ENCODE assay signal across 28 mouse cellular contexts in genomic region chr10:122980123-122980522, GRCm38 (mm10).
DNase-seq lines count a peak whose midpoint lies in the region; ATAC-seq and TF ChIP-seq lines count a peak whose summit lies in the region.
"Had no signal": no experiment of that assay in that cellular context is flagged by ENCODE, and none has a peak within 500 bp of the region (broad histone marks: within the 10 kb centered on the region; RNA-seq: fewer than 3 reads in every experiment).

No protein-coding gene starts in this region.

- ATAC-seq in embryonic facial prominence, embryonic 12.5 days (ENCODE audit: insufficient number of reproducible peaks, insufficient read depth, low FRiP score, low TSS enrichment): no peak
- ATAC-seq: forebrain, embryonic 16.5 days; intestine, postnatal 0 days had no signal

- H3K27ac ChIP-seq in embryonic facial prominence, embryonic 12.5 days: 0 out of 2 replicates have a peak overlapping the region, but pooled peaks have one; percentile 11
- no peak overlapping the region for H3K27ac ChIP-seq in embryonic facial prominence, embryonic 10.5 days (replicated peaks)
- no peak overlapping the region for H3K27ac ChIP-seq in embryonic fibroblast, embryonic 13.5 days (ENCODE audit: insufficient read depth, low read length)
- H3K27ac ChIP-seq: forebrain, embryonic 10.5 days; forebrain, embryonic 13.5 days; gastrocnemius, adult 2 months; heart, adult 2 months; heart, embryonic 10.5 days; heart, embryonic 13.5 days; hindbrain, embryonic 15.5 days had no signal

- no peaks in the 10 kb centered on the region for H3K9me3 ChIP-seq in embryonic facial prominence, embryonic 12.5 days
- H3K9me3 ChIP-seq in embryonic facial prominence, embryonic 10.5 days: peaks cover 6% of the 10 kb centered on the region
- H3K9me3 ChIP-seq: forebrain, embryonic 13.5 days; G1E; heart, embryonic 10.5 days; heart, embryonic 13.5 days; hindbrain, embryonic 15.5 days had no signal

- intact Hi-C loops in left cerebral cortex, postnatal 25 days (cut with DNase I): loop anchor here (10.0 kb wide), 1 partner anchor 265 kb away; no protein-coding TSS in a partner anchor

- no peaks in the 10 kb centered on the region for H3K27me3 ChIP-seq in embryonic facial prominence, embryonic 12.5 days
- no peaks in the 10 kb centered on the region for H3K27me3 ChIP-seq in embryonic facial prominence, embryonic 10.5 days (replicated peaks; ENCODE audit: low read depth, poor library complexity, severe bottlenecking)
- H3K27me3 ChIP-seq: CH12.LX; forebrain, embryonic 13.5 days; heart, embryonic 13.5 days; hindbrain, embryonic 15.5 days had no signal

- H3K4me3 ChIP-seq in embryonic facial prominence, embryonic 12.5 days: no peak overlapping the region
- no peak overlapping the region for H3K4me3 ChIP-seq in embryonic facial prominence, embryonic 10.5 days
- H3K4me3 ChIP-seq in embryonic fibroblast, embryonic 13.5 days (ENCODE audit: insufficient read depth, low read length): no peak overlapping the region
- H3K4me3 ChIP-seq: forebrain, embryonic 10.5 days; forebrain, embryonic 13.5 days; gastrocnemius, adult 2 months; heart, adult 2 months; heart, embryonic 10.5 days; heart, embryonic 13.5 days; hindbrain, embryonic 15.5 days had no signal

- H3K9ac ChIP-seq in embryonic facial prominence, embryonic 12.5 days: no peak overlapping the region
- H3K9ac ChIP-seq: forebrain, embryonic 13.5 days; heart, embryonic 13.5 days; hindbrain, embryonic 15.5 days had no signal

- peaks cover 6% of the 10 kb centered on the region; the same call in 1 of the 2 replicates for H3K4me1 ChIP-seq in embryonic facial prominence, embryonic 12.5 days
- peaks cover 13% of the 10 kb centered on the region for H3K4me1 ChIP-seq in embryonic facial prominence, embryonic 10.5 days
- H3K4me1 ChIP-seq in embryonic fibroblast, embryonic 13.5 days (ENCODE audit: control insufficient read depth, insufficient read depth, low read length): no peaks in the 10 kb centered on the region

- no peak for TF ChIP-seq CTCF in embryonic fibroblast, embryonic 13.5 days (IDR thresholded peaks at IDR 0.05; ENCODE audit: borderline replicate concordance, insufficient read depth, low read length)

- peaks cover 27% of the 10 kb centered on the region for H3K36me3 ChIP-seq in embryonic facial prominence, embryonic 12.5 days
- peaks cover 41% of the 10 kb centered on the region for H3K36me3 ChIP-seq in embryonic facial prominence, embryonic 10.5 days (replicated peaks)
- H3K36me3 ChIP-seq: hindbrain, embryonic 15.5 days had no signal

- 96% methylated on average over 12 of the region's 12 CpGs for WGBS in embryonic facial prominence, embryonic 12.5 days
- 96% methylated on average over 12 of the region's 12 CpGs for WGBS in embryonic facial prominence, embryonic 10.5 days

- H3K4me2 ChIP-seq in embryonic facial prominence, embryonic 12.5 days (replicated peaks): no peak overlapping the region
- H3K4me2 ChIP-seq: forebrain, embryonic 13.5 days; heart, embryonic 13.5 days; hindbrain, embryonic 15.5 days had no signal

- TF ChIP-seq POLR2A in embryonic fibroblast, embryonic 13.5 days (IDR thresholded peaks at IDR 0.05; ENCODE audit: low read depth, low read length): peak; percentile 51

- DNase-seq in embryonic facial prominence, embryonic 10.5 days (ENCODE audit: low spot score): no peak
- DNase-seq in A20 (ENCODE audit: low read depth, low spot score): peak; percentile 19
- no peak for DNase-seq in thymus, adult 18-20 months
- no peak for DNase-seq in left cerebral cortex, postnatal 25 days (ENCODE audit: low spot score in 2 of 2)
- DNase-seq: adrenal gland, adult 2 months; adrenal gland, postnatal 14 days; B cell, adult 2 months; cerebellum, adult 11-12 months; cerebellum, adult 8-10 months; cerebellum, postnatal 10 days; cerebellum, postnatal 36 days; embryo, embryonic 11 days; gastrocnemius, adult 2 months; gastrocnemius, postnatal 14 days; heart, adult 2 months; heart, postnatal 14 days; heart, postnatal 4 days had no signal
